Mouse (Mus musculus): ENCODE data around the gene Letmd1. TPM values are rescaled to one million over a fixed set of nuclear protein-coding genes. Genes with fewer than 3 reads are reported as not detected.
"Not testable (repeated sequence)": the region's sequence is repeated elsewhere in the genome, so short reads cannot be mapped to it uniquely, and the experiment has no call there.

The Letmd1 gene
- 44.8 and 51.9 TPM in 2 replicates for polyA plus RNA-seq (2014; fragmentation: Nextera tagmentation; extraction: Ambion mirVana)

GRCm38 (mm10) chr15:100468295-100469188 lies at the start of gene Letmd1:
Gene Letmd1, plus strand, starts transcription at chr15:100469023.
- H3K4me3 ChIP-seq (replicated peaks; ENCODE audit: low read depth, low read length): peak within 1 kb of the TSS; percentile 83
- peak within 1 kb of the TSS; percentile 86 for H3K9ac ChIP-seq (replicated peaks; ENCODE audit: low read length)
- ATAC-seq (ENCODE audit: low FRiP score, low TSS enrichment) (peak; percentile 93), DNase-seq (peak; percentile 96)
- peak within 1 kb of the TSS; percentile 85 for H3K27ac ChIP-seq (replicated peaks; ENCODE audit: low read depth, low read length)
- peaks cover 20% of the 10 kb centered on the region for H3K4me1 ChIP-seq (ENCODE audit: control insufficient read depth, insufficient read depth, low read length)
- no peaks in the 10 kb centered on the region for H3K9me3 ChIP-seq (ENCODE audit: control insufficient read depth, low read length)
- WGBS: 2% methylated on average over 76 of the region's 84 CpGs
- peaks cover 14% of the 10 kb centered on the region for H3K36me3 ChIP-seq (ENCODE audit: control insufficient read depth, insufficient read depth, low read length)
- peak within 1 kb of the TSS; percentile 89 for H3K4me2 ChIP-seq (ENCODE audit: low read length)
- H3K27me3 ChIP-seq (ENCODE audit: control insufficient read depth, insufficient read depth, low read length): no peaks in the 10 kb centered on the region

GRCm38 (mm10) chr15:100419311-100419710 lies 49.5 kb upstream of the Letmd1 start:
- ATAC-seq (ENCODE audit: low FRiP score, low TSS enrichment) (no peak), DNase-seq (no peak)
- H3K27me3 ChIP-seq (ENCODE audit: control insufficient read depth, insufficient read depth, low read length): peaks cover 10% of the 10 kb centered on the region
- H3K27ac ChIP-seq (replicated peaks; ENCODE audit: low read depth, low read length): no peak overlapping the region
- H3K4me3 ChIP-seq (replicated peaks; ENCODE audit: low read depth, low read length): no peak overlapping the region
- H3K4me1 ChIP-seq (ENCODE audit: control insufficient read depth, insufficient read depth, low read length): peaks cover 21% of the 10 kb centered on the region
- 79% methylated on average over 8 of the region's 8 CpGs for WGBS
- H3K9me3 ChIP-seq (ENCODE audit: control insufficient read depth, low read length): no peaks in the 10 kb centered on the region
- no peaks in the 10 kb centered on the region for H3K36me3 ChIP-seq (ENCODE audit: control insufficient read depth, insufficient read depth, low read length)
- H3K4me2 ChIP-seq (ENCODE audit: low read length): no peak overlapping the region
- H3K9ac ChIP-seq (replicated peaks; ENCODE audit: low read length): no peak overlapping the region

GRCm38 (mm10) chr15:100419901-100420745 lies 48.7 kb upstream of the Letmd1 start:
- Histone ChIP-seq H3K4me2 (ENCODE audit: low read length) (no peak overlapping the region), H3K9ac (replicated peaks; ENCODE audit: low read length) (no peak overlapping the region), H3K27ac (replicated peaks; ENCODE audit: low read depth, low read length) (no peak overlapping the region), H3K4me3 (replicated peaks; ENCODE audit: low read depth, low read length) (no peak overlapping the region), H3K9me3 (ENCODE audit: control insufficient read depth, low read length) (no peaks in the 10 kb centered on the region), H3K27me3 (ENCODE audit: control insufficient read depth, insufficient read depth, low read length) (peaks cover 18% of the 10 kb centered on the region), H3K4me1 (ENCODE audit: control insufficient read depth, insufficient read depth, low read length) (peaks cover 21% of the 10 kb centered on the region), H3K36me3 (ENCODE audit: control insufficient read depth, insufficient read depth, low read length) (no peaks in the 10 kb centered on the region)
- ATAC-seq (ENCODE audit: low FRiP score, low TSS enrichment) (no peak), DNase-seq (no peak)
- 69% methylated on average over 9 of the region's 9 CpGs for WGBS

GRCm38 (mm10) chr15:100421059-100421757 lies 47.6 kb upstream of the Letmd1 start:
- ATAC-seq (ENCODE audit: low FRiP score, low TSS enrichment) (no peak), DNase-seq (no peak)
- peak overlapping the region; percentile 92 for H3K4me2 ChIP-seq (ENCODE audit: low read length)
- H3K27me3 ChIP-seq (ENCODE audit: control insufficient read depth, insufficient read depth, low read length): peaks cover 22% of the 10 kb centered on the region
- H3K4me3 ChIP-seq (replicated peaks; ENCODE audit: low read depth, low read length): peak overlapping the region; percentile 97; the same call in 1 of the 2 replicates
- no peaks in the 10 kb centered on the region for H3K9me3 ChIP-seq (ENCODE audit: control insufficient read depth, low read length)
- no peak overlapping the region for H3K27ac ChIP-seq (replicated peaks; ENCODE audit: low read depth, low read length)
- 0 out of 2 replicates have a peak overlapping the region, but pooled peaks have one; percentile 88 for H3K9ac ChIP-seq (replicated peaks; ENCODE audit: low read length)
- 52% methylated on average over 8 of the region's 8 CpGs for WGBS
- peaks cover 21% of the 10 kb centered on the region for H3K4me1 ChIP-seq (ENCODE audit: control insufficient read depth, insufficient read depth, low read length)
- no peaks in the 10 kb centered on the region for H3K36me3 ChIP-seq (ENCODE audit: control insufficient read depth, insufficient read depth, low read length)

GRCm38 (mm10) chr15:100421758-100422197 lies 47.0 kb upstream of the Letmd1 start, which contains the start of gene Gm5475:
Gene Gm5475, plus strand, starts transcription at chr15:100422147.
- peaks cover 21% of the 10 kb centered on the region for H3K4me1 ChIP-seq (ENCODE audit: control insufficient read depth, insufficient read depth, low read length)
- H3K27ac ChIP-seq (replicated peaks; ENCODE audit: low read depth, low read length): peak within 1 kb of the TSS; percentile 55
- not testable (repeated sequence) for DNase-seq; H3K36me3 ChIP-seq (ENCODE audit: control insufficient read depth, insufficient read depth, low read length); H3K9me3 ChIP-seq (ENCODE audit: control insufficient read depth, low read length); ATAC-seq (ENCODE audit: low FRiP score, low TSS enrichment)
- H3K27me3 ChIP-seq (ENCODE audit: control insufficient read depth, insufficient read depth, low read length): peaks cover 22% of the 10 kb centered on the region
- H3K4me2 ChIP-seq (ENCODE audit: low read length): peak within 1 kb of the TSS; percentile 92
- H3K9ac ChIP-seq (replicated peaks; ENCODE audit: low read length): peak within 1 kb of the TSS; percentile 88
- peak within 1 kb of the TSS; percentile 97 for H3K4me3 ChIP-seq (replicated peaks; ENCODE audit: low read depth, low read length)
- WGBS: 27% methylated on average over 3 of the region's 3 CpGs

- peak overlapping the region; percentile 55 for H3K27ac ChIP-seq (replicated peaks; ENCODE audit: low read depth, low read length)
- ATAC-seq (ENCODE audit: low FRiP score, low TSS enrichment): peak; percentile 68
- H3K27me3 ChIP-seq (ENCODE audit: control insufficient read depth, insufficient read depth, low read length): peaks cover 22% of the 10 kb centered on the region
- H3K4me3 ChIP-seq (replicated peaks; ENCODE audit: low read depth, low read length): peak overlapping the region; percentile 97
- peak overlapping the region; percentile 88 for H3K9ac ChIP-seq (replicated peaks; ENCODE audit: low read length)
- WGBS: under 1% methylated on average over 43 of the region's 44 CpGs
- peak; percentile 61 for DNase-seq
- H3K36me3 ChIP-seq (ENCODE audit: control insufficient read depth, insufficient read depth, low read length): no peaks in the 10 kb centered on the region
- H3K4me1 ChIP-seq (ENCODE audit: control insufficient read depth, insufficient read depth, low read length): peaks cover 21% of the 10 kb centered on the region
- H3K9me3 ChIP-seq (ENCODE audit: control insufficient read depth, low read length): no peaks in the 10 kb centered on the region
- H3K4me2 ChIP-seq (ENCODE audit: low read length): peak overlapping the region; percentile 92
These were observed 46.3 kb upstream of the Letmd1 start for GRCm38 (mm10) chr15:100422476-100422875.

- peaks cover 22% of the 10 kb centered on the region for H3K27me3 ChIP-seq (ENCODE audit: control insufficient read depth, insufficient read depth, low read length)
- ATAC-seq (ENCODE audit: low FRiP score, low TSS enrichment) (peak; percentile 99), DNase-seq (peak; percentile 96)
- no peaks in the 10 kb centered on the region for H3K9me3 ChIP-seq (ENCODE audit: control insufficient read depth, low read length)
- peak overlapping the region; percentile 55; the same call in 1 of the 2 replicates for H3K27ac ChIP-seq (replicated peaks; ENCODE audit: low read depth, low read length)
- 1% methylated on average over 65 of the region's 65 CpGs for WGBS
- H3K4me1 ChIP-seq (ENCODE audit: control insufficient read depth, insufficient read depth, low read length): peaks cover 21% of the 10 kb centered on the region
- peak overlapping the region; percentile 92 for H3K4me2 ChIP-seq (ENCODE audit: low read length)
- H3K4me3 ChIP-seq (replicated peaks; ENCODE audit: low read depth, low read length): peak overlapping the region; percentile 97
- peak overlapping the region; percentile 88 for H3K9ac ChIP-seq (replicated peaks; ENCODE audit: low read length)
- no peaks in the 10 kb centered on the region for H3K36me3 ChIP-seq (ENCODE audit: control insufficient read depth, insufficient read depth, low read length)
These were observed 45.6 kb upstream of the Letmd1 start for GRCm38 (mm10) chr15:100422899-100423860.
